Mouse (Mus musculus) E14TG2a.4 (cell line): ENCODE data around the gene Gm10643.

Experiments used
- H3K27me3 ChIP-seq: 2 replicates; pipeline ENCODE4 v1.6.1; 2014; ENCODE audit warnings: low read length, control low read depth; ENCODE audit not compliant: insufficient read depth
- H3K36me3 ChIP-seq: 2 replicates; pipeline ENCODE4 v1.6.1; 2014; ENCODE audit warnings: low read length, control low read depth; ENCODE audit not compliant: insufficient read depth
- H3K4me1 ChIP-seq: replicated peaks from 2 replicates; pipeline ENCODE4 v1.6.1; 2014; ENCODE audit warnings: low read depth, low read length, control low read depth
- H3K4me3 ChIP-seq: replicated peaks from 2 replicates; pipeline ENCODE4 v1.5.1; 2014; ENCODE audit warnings: mild to moderate bottlenecking, low read length
- H3K9me3 ChIP-seq: 2 replicates; pipeline ENCODE4 v1.6.1; 2014; ENCODE audit warnings: low read length, control low read depth
- CTCF ChIP-seq: conservative IDR thresholded peaks from 2 replicates; pipeline ENCODE4 v1.5.1; 2014; ENCODE audit warnings: low read length
- NANOG ChIP-seq: IDR thresholded peaks from 2 replicates; pipeline ENCODE4 v1.6.1; 2014; ENCODE audit warnings: borderline replicate concordance, low read length, mixed read lengths
- POU5F1 ChIP-seq: IDR thresholded peaks from 2 replicates; pipeline ENCODE4 v1.6.1; 2014; ENCODE audit warnings: low read length, borderline replicate concordance

Gene Gm10643

GRCm38 (mm10) chr8:84039050-84039449, 25.9 kb downstream of the Gm10643 start:
- peaks cover 53% of the 10 kb centered on the region for H3K27me3 ChIP-seq
- H3K36me3 ChIP-seq: no peaks in the 10 kb centered on the region
- H3K4me1 ChIP-seq: peaks cover 44% of the 10 kb centered on the region
- H3K4me3 ChIP-seq: peak overlapping the region; percentile 13; the same call in 1 of the 2 replicates
- no peaks in the 10 kb centered on the region for H3K9me3 ChIP-seq
- TF ChIP-seq CTCF (peak; percentile 95), POU5F1 (no peak), NANOG (no peak)

- H3K36me3 ChIP-seq: no peaks in the 10 kb centered on the region
- peaks cover 36% of the 10 kb centered on the region for H3K4me1 ChIP-seq
- no peak overlapping the region for H3K4me3 ChIP-seq
- H3K27me3 ChIP-seq: peaks cover 43% of the 10 kb centered on the region
- H3K9me3 ChIP-seq: no peaks in the 10 kb centered on the region
- no peak for TF ChIP-seq CTCF
- TF ChIP-seq NANOG: no peak
- no peak for TF ChIP-seq POU5F1
Observed at GRCm38 (mm10) chr8:84038015-84038414, 26.9 kb downstream of the Gm10643 start.

GRCm38 (mm10) chr8:84032777-84033176, 32.2 kb downstream of the Gm10643 start:
- peaks cover 44% of the 10 kb centered on the region for H3K36me3 ChIP-seq

GRCm38 (mm10) chr8:84029272-84029671, 35.7 kb downstream of the Gm10643 start:
- TF ChIP-seq NANOG: no peak
- no peak for TF ChIP-seq CTCF
- peak overlapping the region; percentile 35; the same call in 1 of the 2 replicates for H3K4me3 ChIP-seq

More at GRCm38 (mm10) chr8:84032777-84033176, 32.2 kb downstream of the Gm10643 start:
- peaks cover 9% of the 10 kb centered on the region; the same call in 1 of the 2 replicates for H3K27me3 ChIP-seq
- H3K4me3 ChIP-seq: no peak overlapping the region
- H3K4me1 ChIP-seq: peaks cover 36% of the 10 kb centered on the region
- no peaks in the 10 kb centered on the region for H3K9me3 ChIP-seq
- TF ChIP-seq NANOG (no peak), CTCF (no peak), POU5F1 (no peak)

GRCm38 (mm10) chr8:84027449-84027848, 37.5 kb downstream of the Gm10643 start:
- Histone ChIP-seq H3K4me1 (peaks cover 81% of the 10 kb centered on the region), H3K36me3 (peaks cover 41% of the 10 kb centered on the region), H3K4me3 (no peak overlapping the region), H3K9me3 (no peaks in the 10 kb centered on the region), H3K27me3 (no peaks in the 10 kb centered on the region; the same call in 1 of the 2 replicates)
- TF ChIP-seq CTCF: no peak
- TF ChIP-seq POU5F1: no peak
- no peak for TF ChIP-seq NANOG

More at GRCm38 (mm10) chr8:84029272-84029671, 35.7 kb downstream of the Gm10643 start:
- H3K4me1 ChIP-seq: peaks cover 67% of the 10 kb centered on the region
- H3K36me3 ChIP-seq: peaks cover 45% of the 10 kb centered on the region
- no peaks in the 10 kb centered on the region; the same call in 1 of the 2 replicates for H3K27me3 ChIP-seq
- H3K9me3 ChIP-seq: no peaks in the 10 kb centered on the region

GRCm38 (mm10) chr8:84025863-84026262, 39.1 kb downstream of the Gm10643 start:
- peaks cover 28% of the 10 kb centered on the region for H3K36me3 ChIP-seq
- H3K27me3 ChIP-seq: peaks cover under 1% of the 10 kb centered on the region; the same call in 1 of the 2 replicates
- H3K4me3 ChIP-seq: peak overlapping the region; percentile 83
- peaks cover 91% of the 10 kb centered on the region for H3K4me1 ChIP-seq
- H3K9me3 ChIP-seq: no peaks in the 10 kb centered on the region
- TF ChIP-seq POU5F1 (no peak), CTCF (no peak), NANOG (no peak)

- Histone ChIP-seq H3K4me1 (peaks cover 94% of the 10 kb centered on the region), H3K27me3 (peaks cover 8% of the 10 kb centered on the region; the same call in 1 of the 2 replicates)
- TF ChIP-seq POU5F1: no peak
- no peak for TF ChIP-seq NANOG
- TF ChIP-seq CTCF: peak; percentile 92
Observed at GRCm38 (mm10) chr8:84024171-84024570, 40.8 kb downstream of the Gm10643 start.

GRCm38 (mm10) chr8:84023631-84024030, 41.3 kb downstream of the Gm10643 start:
- TF ChIP-seq NANOG (no peak), CTCF (no peak), POU5F1 (no peak)
- Histone ChIP-seq H3K9me3 (no peaks in the 10 kb centered on the region), H3K4me3 (no peak overlapping the region), H3K27me3 (peaks cover 8% of the 10 kb centered on the region; the same call in 1 of the 2 replicates), H3K36me3 (peaks cover 9% of the 10 kb centered on the region), H3K4me1 (peaks cover 89% of the 10 kb centered on the region)

More at GRCm38 (mm10) chr8:84024171-84024570, 40.8 kb downstream of the Gm10643 start:
- Histone ChIP-seq H3K9me3 (no peaks in the 10 kb centered on the region), H3K4me3 (no peak overlapping the region), H3K36me3 (peaks cover 13% of the 10 kb centered on the region)

GRCm38 (mm10) chr8:84023085-84023484, 41.9 kb downstream of the Gm10643 start:
- peaks cover 83% of the 10 kb centered on the region for H3K4me1 ChIP-seq
- H3K9me3 ChIP-seq: no peaks in the 10 kb centered on the region
- TF ChIP-seq NANOG (no peak), POU5F1 (no peak), CTCF (no peak)
- no peak overlapping the region for H3K4me3 ChIP-seq
- H3K27me3 ChIP-seq: peaks cover 13% of the 10 kb centered on the region
- peaks cover 4% of the 10 kb centered on the region for H3K36me3 ChIP-seq
